Mouse (Mus musculus) kidney, postnatal 0 days (tissue): ENCODE measurements around the gene Rpusd2. TPM values are rescaled to one million over a fixed set of nuclear protein-coding genes. Genes with fewer than 3 reads are reported as not detected.
"Not testable (repeated sequence)": the region's sequence is repeated elsewhere in the genome, so short reads cannot be mapped to it uniquely, and the experiment has no call there.

Experiments
- ATAC-seq: fragments of 200-750 bp; cut with Nextera tagmentation; replicated peaks from 2 replicates; pipeline ENCODE4 v1.8.0; 2017; ENCODE audit warnings: low read depth, moderate number of reproducible peaks, moderate TSS enrichment, moderate library complexity; ENCODE audit not compliant: low FRiP score
- DNase-seq: peaks from one replicate; pipeline ENCODE4 v3.0.0-alpha.2; 2016; ENCODE audit warnings: low spot score
- H3K27ac ChIP-seq: fragments of 300-500 bp; sonication (generic); 2 replicates; pipeline ENCODE4 v1.5.1; 2014; ENCODE audit warnings: mild to moderate bottlenecking
- H3K27me3 ChIP-seq: fragments of 300-500 bp; sonication (generic); 2 replicates; pipeline ENCODE4 v1.6.1; 2014; ENCODE audit warnings: low read length, mixed read lengths; ENCODE audit not compliant: insufficient read depth
- H3K36me3 ChIP-seq: fragments of 300-500 bp; sonication (generic); 2 replicates; pipeline ENCODE4 v1.6.1; 2014; ENCODE audit warnings: low read length, mixed read lengths; ENCODE audit not compliant: insufficient read depth
- H3K4me1 ChIP-seq: fragments of 300-500 bp; sonication (generic); replicated peaks from 2 replicates; pipeline ENCODE4 v1.6.1; 2014; ENCODE audit warnings: antibody characterized with exemption, low read length, mixed read lengths; ENCODE audit not compliant: insufficient read depth
- H3K4me2 ChIP-seq: fragments of 300-500 bp; sonication (generic); 2 replicates; pipeline ENCODE4 v1.6.1; 2014; ENCODE audit warnings: mild to moderate bottlenecking, low read length, moderate library complexity, mixed read lengths
- H3K4me3 ChIP-seq: fragments of 300-500 bp; sonication (generic); replicated peaks from 2 replicates; pipeline ENCODE4 v1.5.1; 2014; ENCODE audit warnings: low read depth, low read length
- H3K9ac ChIP-seq: fragments of 300-500 bp; sonication (generic); 2 replicates; pipeline ENCODE4 v1.6.1; 2014; ENCODE audit warnings: low read depth, low read length
- H3K9me3 ChIP-seq: fragments of 300-500 bp; sonication (generic); replicated peaks from 2 replicates; pipeline ENCODE4 v1.6.1; 2016; ENCODE audit warnings: low read length, inconsistent platforms, mixed read lengths
- CTCF ChIP-seq: IDR thresholded peaks from 2 replicates; pipeline ENCODE4 v1.5.1; 2016; ENCODE audit warnings: antibody characterized with exemption, low read depth, mild to moderate bottlenecking, moderate library complexity
- WGBS: fragments of 180-500 bp; shearing (Covaris S2); extraction: QIAGEN DNeasy Blood & Tissue Kit; methylation state at CpG from one replicate; pipeline ENCODE4 v1.1.7; 2014; 5-methylcytosine and 5-hydroxymethylcytosine counted together
- polyA plus RNA-seq: library from polyadenylated mRNA; unstranded; fragments of >200 nt; fragmentation: Nextera tagmentation; extraction: Ambion mirVana; gene quantifications from 2 replicates; pipeline ENCODE4 v1.2.1, GENCODE M21; 2015

Rpusd2 gene
- polyA plus RNA-seq, 1 experiment from 2014 or later, result 2.8 TPM

DNA sequence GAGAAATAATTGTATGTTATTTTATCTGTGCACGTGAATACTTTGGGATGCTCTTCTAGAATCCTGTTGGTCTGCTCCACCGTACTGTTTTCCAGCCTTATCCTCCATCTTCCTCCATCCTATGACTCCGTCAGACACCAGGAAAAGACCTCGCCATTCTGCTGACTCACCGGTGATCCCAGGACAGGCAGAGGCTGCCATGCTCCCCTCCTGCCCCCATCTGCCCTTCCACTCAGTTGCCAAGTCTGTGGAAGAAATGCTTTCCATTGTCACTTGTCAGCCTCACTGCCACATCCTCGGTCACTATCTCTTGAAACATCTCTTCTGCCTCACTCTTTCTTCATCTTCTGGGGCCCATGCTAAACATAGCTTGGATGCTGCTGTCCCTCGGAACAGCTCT is 27.7 kb upstream of the Rpusd2 start:
- Histone ChIP-seq H3K4me3 (no peak overlapping the region), H3K4me2 (no peak overlapping the region), H3K9me3 (no peaks in the 10 kb centered on the region), H3K9ac (no peak overlapping the region), H3K4me1 (no peaks in the 10 kb centered on the region), H3K27ac (no peak overlapping the region), H3K27me3 (no peaks in the 10 kb centered on the region), H3K36me3 (no peaks in the 10 kb centered on the region)
- no peak for DNase-seq
- WGBS, result 85% methylated on average over 7 of the region's 7 CpGs
- TF ChIP-seq CTCF, result no peak
- ATAC-seq, result no peak

DNA sequence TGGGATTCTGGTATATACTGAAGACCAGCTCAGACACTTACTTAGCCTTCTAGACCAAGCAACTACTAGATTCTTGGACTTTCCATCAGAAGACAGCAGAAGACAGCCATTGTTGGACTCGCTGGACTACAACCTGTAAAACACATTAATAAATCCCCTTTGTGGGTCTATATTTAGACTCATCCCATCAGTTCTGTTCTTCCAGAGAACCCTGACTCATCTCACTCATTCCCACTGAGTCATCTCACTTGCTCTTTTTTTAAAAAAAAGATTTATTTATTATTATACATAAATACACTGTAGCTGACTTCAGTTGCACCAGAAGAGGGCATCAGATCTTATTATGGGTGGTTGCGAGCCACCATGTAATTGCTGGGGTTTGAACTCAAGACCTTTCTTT is 25.2 kb upstream of the Rpusd2 start:
- Histone ChIP-seq H3K4me1 (no peaks in the 10 kb centered on the region), H3K36me3 (no peaks in the 10 kb centered on the region), H3K27me3 (no peaks in the 10 kb centered on the region), H3K4me2 (no peak overlapping the region), H3K9ac (no peak overlapping the region), H3K4me3 (no peak overlapping the region), H3K27ac (no peak overlapping the region), H3K9me3 (no peaks in the 10 kb centered on the region)
- DNase-seq, result no peak
- TF ChIP-seq CTCF, result no peak
- no peak for ATAC-seq
- 95% methylated on average over 2 of the region's 2 CpGs for WGBS

DNA sequence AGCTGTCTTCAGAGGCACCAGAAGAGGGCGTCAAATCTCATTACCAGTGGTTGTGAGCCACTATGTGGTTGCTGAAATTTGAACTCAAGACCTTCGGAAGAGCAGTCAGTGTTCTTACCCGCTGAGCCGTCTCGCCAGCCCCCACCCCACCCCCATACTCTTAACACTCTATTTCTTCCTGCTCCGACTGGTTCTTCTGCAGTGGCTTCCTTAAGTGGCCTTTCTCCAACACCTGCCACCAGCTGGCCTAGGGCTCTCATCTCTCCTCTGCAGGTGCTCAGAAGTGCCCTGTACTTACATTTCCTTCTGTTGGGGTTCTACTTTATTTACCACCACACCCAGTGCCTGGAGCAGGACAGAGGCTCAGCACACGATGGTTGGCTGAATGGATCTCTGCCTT is 19.6 kb upstream of the Rpusd2 start:
- Histone ChIP-seq H3K4me1 (peaks cover 10% of the 10 kb centered on the region; the same call in 1 of the 2 replicates), H3K9me3 (no peaks in the 10 kb centered on the region), H3K4me3 (no peak overlapping the region), H3K27ac (no peak overlapping the region), H3K27me3 (no peaks in the 10 kb centered on the region), H3K4me2 (no peak overlapping the region), H3K36me3 (no peaks in the 10 kb centered on the region; the same call in 1 of the 2 replicates), H3K9ac (no peak overlapping the region)
- no peak for DNase-seq
- WGBS, result 60% methylated on average over 7 of the region's 7 CpGs
- ATAC-seq, result no peak
- TF ChIP-seq CTCF, result peak; percentile 25; the same call in 1 of the 2 replicates

GRCm38 (mm10) chr2:119015604-119016180 is 18.9 kb upstream of the Rpusd2 start:
- TF ChIP-seq CTCF, result no peak
- no peak overlapping the region for H3K9ac ChIP-seq
- H3K27ac ChIP-seq, result no peak overlapping the region
- H3K9me3 ChIP-seq, result no peaks in the 10 kb centered on the region
- WGBS, result 34% methylated on average over 12 of the region's 12 CpGs
- no peak overlapping the region for H3K4me2 ChIP-seq
- no peaks in the 10 kb centered on the region; the same call in 1 of the 2 replicates for H3K36me3 ChIP-seq
- DNase-seq, result peak; percentile 36
- H3K27me3 ChIP-seq, result no peaks in the 10 kb centered on the region
- H3K4me3 ChIP-seq, result no peak overlapping the region
- H3K4me1 ChIP-seq, result peaks cover 10% of the 10 kb centered on the region; the same call in 1 of the 2 replicates
- ATAC-seq, result no peak

- WGBS, result 74% methylated on average over 4 of the region's 4 CpGs
Observed at GRCm38 (mm10) chr2:119016312-119016711, 18.3 kb upstream of the Rpusd2 start.

GRCm38 (mm10) chr2:119017647-119018046 is 16.9 kb upstream of the Rpusd2 start:
- 93% methylated on average over 3 of the region's 3 CpGs for WGBS
- Histone ChIP-seq H3K27me3 (no peaks in the 10 kb centered on the region), H3K9me3 (no peaks in the 10 kb centered on the region), H3K4me3 (no peak overlapping the region), H3K27ac (no peak overlapping the region), H3K4me2 (no peak overlapping the region), H3K4me1 (peaks cover 10% of the 10 kb centered on the region; the same call in 1 of the 2 replicates), H3K36me3 (peaks cover 13% of the 10 kb centered on the region), H3K9ac (no peak overlapping the region)
- ATAC-seq, result no peak
- peak; percentile 39; the same call in 1 of the 2 replicates for TF ChIP-seq CTCF
- no peak for DNase-seq

More at GRCm38 (mm10) chr2:119016312-119016711, 18.3 kb upstream of the Rpusd2 start:
- not testable (repeated sequence) for ATAC-seq, H3K9ac ChIP-seq, H3K4me3 ChIP-seq, DNase-seq, H3K4me1 ChIP-seq, H3K4me2 ChIP-seq, H3K27ac ChIP-seq, H3K27me3 ChIP-seq, H3K36me3 ChIP-seq, H3K9me3 ChIP-seq
